Mouse (Mus musculus) left cerebral cortex, adult 2 months (tissue): ENCODE results near the gene Vmn1r4. TPM values are rescaled to one million over a fixed set of nuclear protein-coding genes. Genes with fewer than 3 reads are reported as not detected.

Experiments
- DNase-seq, 2 experiments: peaks; one replicate each; pipeline ENCODE4 v3.0.0; 2021 to 2022; ENCODE audit warnings: low spot score in 2 of 2, mixed read lengths in 1 of 2; ENCODE audit errors: extremely low spot score in 1 of 2
- H3K27ac ChIP-seq: fragments of 200-600 bp; 2 replicates; pipeline ENCODE4 v1.8.1; 2022
- H3K4me3 ChIP-seq: fragments of 200-600 bp; 2 replicates; pipeline ENCODE4 v1.8.1; 2022
- CTCF ChIP-seq: fragments of 200-600 bp; IDR thresholded peaks from 2 replicates; pipeline ENCODE4 v1.8.1; 2022; ENCODE audit warnings: antibody characterized with exemption, mild to moderate bottlenecking, moderate library complexity
- intact Hi-C: fragments of 180-260 bp; cut with DNase I; formaldehyde crosslinking; loops from one replicate; pipeline ENCODE4 v1.15.1; 2025
- total RNA-seq, 2 experiments: library from RNA; stranded (reverse); gene quantifications; 2 replicates each; pipeline ENCODE4 v1.2.3; 2021

Vmn1r4 gene
- total RNA-seq, 2 experiments from 2014 or later = 0.16 to 0.27 TPM

DNA sequence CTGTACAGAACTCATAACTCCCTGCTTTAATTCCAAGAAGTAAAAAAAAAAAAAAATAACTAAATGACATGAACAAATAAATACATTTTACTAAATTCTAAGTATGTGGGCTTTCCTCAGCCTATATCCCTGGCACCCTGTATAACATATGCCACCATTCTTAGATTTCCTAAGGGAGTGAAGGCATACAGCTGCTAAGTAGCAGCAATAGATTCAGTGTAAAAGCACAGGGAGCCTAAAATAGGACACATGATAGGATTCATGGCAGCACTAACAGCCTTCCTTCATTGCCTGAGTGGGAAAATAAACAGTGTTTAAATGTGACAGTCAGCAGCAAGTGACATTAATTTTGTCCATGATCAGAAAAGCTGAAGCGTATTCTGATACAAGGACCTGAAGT, 19.5 kb upstream of the Vmn1r4 start:
- TF ChIP-seq CTCF = no peak
- Histone ChIP-seq H3K4me3 (no peak overlapping the region), H3K27ac (peak overlapping the region; percentile 60; the same call in 1 of the 2 replicates)
- no peak for DNase-seq
- intact Hi-C loops = no loop called here

DNA sequence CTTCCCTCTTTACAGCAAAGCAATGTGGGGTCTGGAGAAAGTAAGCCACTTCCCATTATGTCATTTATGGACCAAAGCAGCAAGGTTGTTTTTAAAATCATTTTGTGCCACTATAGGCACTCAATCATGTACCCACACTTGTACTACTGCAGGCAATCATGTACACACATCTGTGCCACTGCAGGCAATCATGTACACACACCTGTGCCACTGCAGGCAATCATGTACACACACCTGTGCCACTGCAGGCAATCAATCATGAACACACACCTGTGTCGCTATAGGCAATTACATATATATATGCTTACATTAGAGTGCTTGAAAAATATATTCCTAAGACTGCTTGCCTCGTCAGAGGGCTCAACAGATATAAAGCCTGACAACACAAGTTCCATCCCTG, 18.8 kb upstream of the Vmn1r4 start:
- no peak for DNase-seq
- TF ChIP-seq CTCF = no peak
- no peak overlapping the region for H3K4me3 ChIP-seq
- H3K27ac ChIP-seq = peak overlapping the region; percentile 60; the same call in 1 of the 2 replicates
- intact Hi-C loops = no loop called here

DNA sequence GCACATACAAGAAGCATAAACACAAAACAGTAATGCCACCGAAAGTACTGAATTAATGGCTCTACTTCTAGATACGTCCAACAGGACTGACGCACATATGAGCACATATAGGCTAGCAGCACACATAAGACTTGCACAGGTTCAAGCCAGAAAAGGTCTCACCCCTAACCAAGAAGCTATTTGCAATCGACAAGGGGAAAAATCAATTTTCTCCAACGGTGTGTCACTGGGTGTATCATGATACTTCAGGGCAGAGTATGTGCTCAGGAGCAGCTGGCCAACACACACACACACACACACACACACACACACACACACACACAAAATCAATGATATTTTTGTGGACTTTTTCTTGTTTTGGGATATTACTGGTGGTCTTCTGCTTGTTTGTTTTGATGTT, 18.3 kb upstream of the Vmn1r4 start:
- DNase-seq = no peak
- no peak overlapping the region for H3K27ac ChIP-seq
- H3K4me3 ChIP-seq = no peak overlapping the region
- no peak for TF ChIP-seq CTCF
- intact Hi-C loops = no loop called here

DNA sequence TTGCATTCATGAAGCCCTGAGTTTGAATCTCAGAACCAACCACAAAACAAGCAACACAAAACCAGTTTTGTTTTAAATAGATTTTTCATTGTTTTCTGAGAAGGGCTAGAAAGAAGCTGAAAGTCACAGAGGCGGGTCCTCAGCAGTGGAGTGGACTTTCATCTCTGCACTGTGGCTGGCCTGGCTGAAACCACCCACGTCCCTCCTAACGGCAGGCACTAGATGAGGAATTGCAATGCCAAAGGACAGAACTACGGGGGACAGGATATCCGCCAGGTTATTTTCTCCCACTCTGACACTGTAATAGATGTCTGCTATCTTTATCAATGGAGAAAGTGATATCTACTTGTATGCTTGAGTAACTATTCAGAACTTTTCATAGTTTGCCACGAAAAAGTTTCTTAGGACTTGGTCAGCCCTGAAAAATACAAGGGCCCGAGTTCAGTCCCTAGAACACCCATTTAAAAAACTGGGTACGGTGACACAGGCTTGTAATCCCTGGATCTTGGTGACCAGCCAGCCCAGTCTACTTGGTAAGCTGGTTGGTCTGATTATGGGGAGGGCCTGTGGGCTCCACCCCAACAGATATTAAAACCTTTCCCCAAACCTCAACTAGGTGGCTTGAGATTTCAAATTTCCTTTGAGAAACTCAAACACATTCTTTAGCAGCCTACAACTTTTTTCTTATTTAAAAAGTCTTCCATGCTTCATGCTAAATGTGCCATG, 17.5 kb upstream of the Vmn1r4 start:
- Histone ChIP-seq H3K27ac (no peak overlapping the region), H3K4me3 (no peak overlapping the region)
- no peak for TF ChIP-seq CTCF
- DNase-seq = no peak
- intact Hi-C loops = no loop called here

DNA sequence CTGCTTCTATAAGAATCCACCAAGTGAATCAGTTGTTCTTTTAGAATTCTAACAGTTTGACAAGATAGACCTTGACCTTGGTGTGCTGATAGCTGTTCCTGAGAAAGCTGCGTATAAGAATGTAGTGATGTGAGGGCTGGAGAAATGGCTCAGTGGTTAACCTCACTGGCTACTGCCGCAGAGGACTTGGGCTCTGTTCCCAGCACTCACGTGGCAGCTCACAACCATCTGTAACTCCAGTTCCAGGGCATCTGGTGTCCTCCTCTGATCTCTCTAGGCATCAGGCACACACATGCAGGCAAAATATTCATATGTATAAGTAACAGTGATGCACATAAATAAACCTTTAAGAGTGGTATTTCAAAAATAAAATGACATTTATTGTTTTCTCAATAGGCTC, 15.8 kb upstream of the Vmn1r4 start:
- TF ChIP-seq CTCF = no peak
- H3K27ac ChIP-seq = peak overlapping the region; percentile 12; the same call in 1 of the 2 replicates
- DNase-seq = no peak
- intact Hi-C loops = loop anchor here (2.0 kb wide), 1 partner anchor 99 kb away; no protein-coding TSS in a partner anchor
- H3K4me3 ChIP-seq = no peak overlapping the region

DNA sequence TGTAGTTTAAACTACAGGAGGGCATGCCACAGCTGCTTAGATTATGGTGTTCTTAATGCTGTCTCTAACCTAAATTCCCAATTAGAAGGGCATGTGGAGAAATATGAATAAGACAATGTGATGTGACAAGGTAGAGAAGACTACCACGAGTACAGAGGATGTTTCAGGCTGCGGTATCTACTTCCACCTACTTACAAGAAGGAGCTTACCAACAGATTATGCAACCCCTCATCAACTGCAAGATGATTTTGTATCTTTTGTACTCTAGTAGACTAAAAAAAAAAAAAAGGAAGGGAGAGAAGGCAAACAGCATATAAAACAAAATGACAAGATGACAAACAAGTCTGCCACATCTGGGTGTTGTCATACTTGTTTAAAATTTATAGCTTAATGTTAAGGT, 15.4 kb upstream of the Vmn1r4 start:
- Histone ChIP-seq H3K27ac (peak overlapping the region; percentile 12; the same call in 1 of the 2 replicates), H3K4me3 (no peak overlapping the region)
- no peak for TF ChIP-seq CTCF
- intact Hi-C loops = loop anchor here (2.0 kb wide), 1 partner anchor 100 kb away; no protein-coding TSS in a partner anchor
- DNase-seq = no peak

DNA sequence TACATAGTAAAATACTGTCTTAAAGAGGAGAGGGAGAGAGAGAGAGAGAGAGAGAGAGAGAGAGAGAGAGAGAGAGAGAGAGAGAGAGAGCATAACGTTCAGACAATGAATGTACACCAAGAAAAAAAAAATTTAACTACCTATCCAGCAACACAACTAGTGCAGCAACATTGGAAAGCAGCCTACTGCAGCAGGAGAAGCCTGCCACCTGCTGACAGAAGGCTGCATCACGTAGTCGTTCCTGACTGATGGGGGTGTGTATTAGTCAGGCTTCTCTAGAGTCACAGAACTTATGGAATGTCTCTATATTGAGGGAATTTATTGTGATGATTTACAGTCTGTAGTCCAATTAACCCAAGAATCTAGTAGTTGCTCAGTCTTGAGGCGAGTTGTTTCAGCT, 14.9 kb upstream of the Vmn1r4 start:
- Histone ChIP-seq H3K4me3 (no peak overlapping the region), H3K27ac (no peak overlapping the region)
- intact Hi-C loops = loop anchor here (2.0 kb wide), 1 partner anchor 100 kb away; no protein-coding TSS in a partner anchor
- peak; percentile 83 for TF ChIP-seq CTCF
- peak; percentile 65 to 73 for DNase-seq

DNA sequence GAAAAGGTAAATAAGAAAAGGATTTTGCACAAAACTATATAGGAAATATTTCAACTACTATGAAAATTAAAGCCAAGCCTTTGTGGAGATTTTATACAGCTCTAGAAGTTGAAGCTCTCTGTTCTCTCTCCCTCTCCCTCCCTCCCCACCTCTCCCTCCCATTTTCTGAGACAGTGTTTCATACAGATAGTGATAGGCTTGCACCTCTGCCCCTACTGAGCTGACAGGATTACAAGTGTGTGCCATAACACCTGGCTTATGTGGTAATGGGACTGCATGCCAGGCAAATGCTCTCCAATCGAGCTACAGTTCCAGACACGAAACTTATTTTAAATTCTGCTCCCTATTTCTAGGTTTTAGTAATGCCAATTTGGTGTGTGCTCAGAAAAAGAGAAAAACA, 12.9 kb upstream of the Vmn1r4 start:
- TF ChIP-seq CTCF = no peak
- intact Hi-C loops = no loop called here
- DNase-seq = no peak
- Histone ChIP-seq H3K27ac (no peak overlapping the region), H3K4me3 (no peak overlapping the region)

DNA sequence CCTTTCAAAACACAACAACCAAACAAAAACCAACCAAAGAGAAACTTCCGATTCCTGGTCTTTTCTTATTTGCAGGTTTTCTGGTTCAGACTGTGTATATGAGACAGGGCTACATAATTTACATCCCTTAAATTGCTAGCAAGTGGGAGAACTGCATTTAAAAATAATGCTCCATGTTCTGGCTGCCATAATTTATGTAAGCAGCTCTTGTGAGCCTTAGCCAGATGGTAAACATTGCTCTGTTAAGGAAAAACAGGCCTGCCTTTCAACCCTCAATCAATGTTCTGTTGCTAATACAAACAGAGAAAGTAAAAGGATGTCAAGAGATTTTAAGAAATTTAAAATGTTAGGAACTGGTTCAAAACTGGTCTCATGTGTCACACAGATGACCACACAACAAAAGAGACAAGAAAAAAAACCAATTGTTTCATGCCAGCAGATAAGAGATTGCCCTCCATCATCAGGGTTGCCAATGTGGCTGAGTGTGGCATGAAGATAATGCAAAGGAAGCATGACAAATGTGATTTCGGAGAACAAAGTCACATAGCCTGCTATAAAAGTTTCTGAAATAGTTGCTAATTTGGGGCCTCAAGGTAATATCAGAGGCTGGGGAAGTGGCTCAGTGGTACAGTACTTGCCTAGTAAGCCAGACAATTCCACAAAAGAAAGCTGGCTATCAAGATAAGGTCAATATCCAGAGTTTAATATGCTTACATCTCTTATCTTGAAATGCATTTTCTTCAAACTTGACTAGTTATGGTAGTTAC, 10.5 kb upstream of the Vmn1r4 start:
- Histone ChIP-seq H3K27ac (peak overlapping the region; percentile 69), H3K4me3 (no peak overlapping the region)
- no peak for DNase-seq
- intact Hi-C loops = no loop called here
- no peak for TF ChIP-seq CTCF

DNA sequence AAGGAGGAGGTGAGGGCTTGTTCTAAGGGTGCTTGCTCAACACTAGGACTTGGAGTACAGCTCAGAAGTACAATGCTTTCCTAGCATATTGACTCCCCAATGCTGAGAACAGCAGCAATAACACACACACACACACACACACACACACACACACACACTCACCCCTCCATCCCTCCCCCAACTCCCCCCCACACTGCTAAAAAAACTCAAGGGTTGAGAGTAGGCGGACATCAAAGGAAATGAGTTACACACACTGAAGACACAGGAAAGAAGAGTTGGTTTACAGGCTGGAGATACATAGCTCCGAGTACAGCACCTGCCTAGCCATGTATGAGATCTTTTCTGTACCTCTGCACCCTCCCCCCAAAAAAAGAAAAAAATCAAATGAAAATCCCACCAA, 7.5 kb upstream of the Vmn1r4 start:
- no peak for DNase-seq
- Histone ChIP-seq H3K27ac (no peak overlapping the region), H3K4me3 (no peak overlapping the region)
- intact Hi-C loops = no loop called here
- no peak for TF ChIP-seq CTCF

DNA sequence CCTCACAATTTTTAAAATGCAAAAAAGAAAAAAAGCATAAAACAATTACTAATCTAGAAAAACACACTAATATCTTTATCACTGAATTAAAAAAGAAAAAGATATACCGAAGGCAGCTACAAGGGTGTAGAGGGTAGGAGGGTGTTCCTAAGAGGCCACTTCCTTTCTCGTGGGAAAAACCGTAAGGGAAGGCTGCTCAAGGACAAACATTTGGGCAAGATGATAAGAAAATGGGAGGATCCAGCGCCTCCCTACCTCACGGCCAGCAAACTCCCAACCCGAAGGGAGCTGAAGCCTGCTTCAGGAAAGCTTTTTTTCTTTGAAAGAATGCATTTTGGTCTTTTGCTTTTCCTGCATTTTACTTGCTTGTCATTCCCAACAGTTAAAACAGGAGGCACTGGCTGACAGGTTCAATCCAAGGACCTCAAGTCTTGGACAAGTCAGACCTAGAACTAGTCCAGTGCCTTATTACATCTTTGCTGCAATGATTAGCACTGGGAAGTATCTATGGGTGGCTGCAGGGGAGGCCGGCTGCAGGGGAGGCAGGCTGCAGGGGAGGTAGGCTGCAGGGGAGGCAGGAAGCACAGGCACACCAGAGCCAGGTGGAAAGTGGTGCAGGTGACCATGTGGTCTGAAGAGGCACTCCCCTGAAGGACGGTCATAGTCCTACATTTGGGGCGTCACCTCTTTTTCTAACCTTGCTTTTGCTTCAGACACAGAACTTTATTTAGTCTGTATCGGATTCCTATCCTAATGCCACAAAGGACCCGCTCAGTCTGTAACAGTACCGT, 6.0 kb upstream of the Vmn1r4 start:
- no peak for DNase-seq
- intact Hi-C loops = no loop called here
- Histone ChIP-seq H3K4me3 (no peak overlapping the region), H3K27ac (no peak overlapping the region)
- TF ChIP-seq CTCF = no peak
